Mouse (Mus musculus): ENCODE data around the gene Exosc1. TPM values are rescaled to one million over a fixed set of nuclear protein-coding genes. Genes with fewer than 3 reads are reported as not detected.

Exosc1 gene
- polyA plus RNA-seq, 1 experiment from 2014 or later: 47.1 TPM

Other genes with a start within 250 kb of the Exosc1 start
- 0.10 and 0.32 TPM in 2 replicates for gene Slit1, start 189.8 kb downstream of the Exosc1 start, polyA plus RNA-seq (2015; fragmentation: Nextera tagmentation; extraction: Ambion mirVana)
- 11.9 and 13.4 TPM in 2 replicates for gene Arhgap19, start 131.4 kb downstream of the Exosc1 start, polyA plus RNA-seq (2015; fragmentation: Nextera tagmentation; extraction: Ambion mirVana)
- gene Frat1, start 103.5 kb downstream of the Exosc1 start, polyA plus RNA-seq (2015; fragmentation: Nextera tagmentation; extraction: Ambion mirVana): 2.1 and 2.2 TPM in 2 replicates
- 1.6 and 2.1 TPM in 2 replicates for gene Frat2, start 85.3 kb downstream of the Exosc1 start, polyA plus RNA-seq (2015; fragmentation: Nextera tagmentation; extraction: Ambion mirVana)
- 10.4 and 11.8 TPM in 2 replicates for gene Rrp12, start 37.2 kb downstream of the Exosc1 start, polyA plus RNA-seq (2015; fragmentation: Nextera tagmentation; extraction: Ambion mirVana)
- gene Pgam1, start 21.5 kb downstream of the Exosc1 start, polyA plus RNA-seq (2015; fragmentation: Nextera tagmentation; extraction: Ambion mirVana): 780 and 862 TPM in 2 replicates
- 55.3 and 57.5 TPM in 2 replicates for gene Zdhhc16, start 57 bp upstream of the Exosc1 start, polyA plus RNA-seq (2015; fragmentation: Nextera tagmentation; extraction: Ambion mirVana)
- 17.2 and 22.1 TPM in 2 replicates for gene Mms19, start 47.7 kb upstream of the Exosc1 start, polyA plus RNA-seq (2015; fragmentation: Nextera tagmentation; extraction: Ambion mirVana)
- gene Ubtd1, start 48.3 kb upstream of the Exosc1 start, polyA plus RNA-seq (2015; fragmentation: Nextera tagmentation; extraction: Ambion mirVana): 12.8 and 14.6 TPM in 2 replicates
- not detected in 2 replicates for gene Ankrd2, start 102.6 kb upstream of the Exosc1 start, polyA plus RNA-seq (2015; fragmentation: Nextera tagmentation; extraction: Ambion mirVana)
- 0.44 and 1.4 TPM in 2 replicates for gene Hoga1, start 112.2 kb upstream of the Exosc1 start, polyA plus RNA-seq (2015; fragmentation: Nextera tagmentation; extraction: Ambion mirVana)
- gene 4933411K16Rik, start 118.8 kb upstream of the Exosc1 start, polyA plus RNA-seq (2015; fragmentation: Nextera tagmentation; extraction: Ambion mirVana): not detected in 2 replicates
- 15.2 and 15.3 TPM in 2 replicates for gene Morn4, start 152.9 kb upstream of the Exosc1 start, polyA plus RNA-seq (2015; fragmentation: Nextera tagmentation; extraction: Ambion mirVana)
- gene Pi4k2a, start 157.0 kb upstream of the Exosc1 start, polyA plus RNA-seq (2015; fragmentation: Nextera tagmentation; extraction: Ambion mirVana): 14.5 and 16.9 TPM in 2 replicates
- gene Avpi1, start 195.6 kb upstream of the Exosc1 start, polyA plus RNA-seq (2015; fragmentation: Nextera tagmentation; extraction: Ambion mirVana): 30.6 and 34.2 TPM in 2 replicates
- 7.4 and 7.7 TPM in 2 replicates for gene Marveld1, start 214.0 kb upstream of the Exosc1 start, polyA plus RNA-seq (2015; fragmentation: Nextera tagmentation; extraction: Ambion mirVana)
- gene Zfyve27, start 230.5 kb upstream of the Exosc1 start, polyA plus RNA-seq (2015; fragmentation: Nextera tagmentation; extraction: Ambion mirVana): 20.2 and 22.2 TPM in 2 replicates

Measured in heart, embryonic 13.5 days (tissue).